Comparison of ENCODE assay signal across 9 mouse cellular contexts in the genomic region with DNA sequence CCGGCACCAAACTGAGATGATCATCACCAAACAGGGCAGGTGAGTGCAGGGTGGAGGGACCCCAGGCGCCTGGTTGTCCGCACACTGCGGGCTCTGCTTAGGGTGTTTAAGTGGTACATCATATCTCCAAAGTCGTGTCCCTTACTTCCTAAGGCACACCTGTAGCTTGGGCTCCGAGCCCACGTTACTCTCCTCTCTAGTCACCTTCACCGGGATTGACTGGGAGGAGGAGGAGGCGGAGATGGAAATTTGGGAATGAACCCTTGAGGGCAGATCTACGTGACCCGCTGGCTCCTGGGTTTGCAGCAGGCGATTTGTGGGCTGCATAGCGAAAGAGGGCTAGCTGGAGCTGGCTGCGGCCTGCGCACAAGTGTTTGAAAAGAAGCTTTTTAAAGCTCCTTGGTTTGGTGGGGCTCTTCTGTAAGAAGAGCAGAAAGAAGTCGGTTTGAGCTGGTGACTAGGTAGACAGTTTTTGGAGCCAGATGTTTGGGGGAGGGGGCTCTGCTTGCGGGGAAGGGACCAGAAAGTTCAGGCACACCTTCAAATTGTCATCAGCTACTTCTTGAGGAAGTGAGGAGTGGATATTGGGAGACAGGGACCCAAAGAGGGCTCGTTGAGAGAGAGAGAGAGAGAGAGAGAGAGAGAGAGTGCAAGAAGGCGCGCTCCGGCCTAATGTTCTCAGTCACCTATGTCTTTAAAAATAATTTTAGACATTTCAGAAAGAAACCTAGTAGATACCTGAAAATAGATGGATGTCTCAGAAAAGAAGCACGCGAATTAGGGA. TPM values are rescaled to one million over a fixed set of nuclear protein-coding genes. Genes with fewer than 3 reads are reported as not detected.
DNase-seq lines count a peak whose midpoint lies in the region; ATAC-seq lines count a peak whose summit lies in the region.
"Had no signal": no experiment of that assay in that cellular context is flagged by ENCODE, and none has a peak within 500 bp of the region (broad histone marks: within the 10 kb centered on the region; RNA-seq: fewer than 3 reads in every experiment).

No protein-coding gene starts in this region.

- no peak overlapping the region for H3K27ac ChIP-seq in heart, embryonic 15.5 days
- no peak overlapping the region for H3K27ac ChIP-seq in embryonic facial prominence, embryonic 12.5 days
- H3K27ac ChIP-seq in hindbrain, embryonic 16.5 days (ENCODE audit: low read depth, low read length), result no peak overlapping the region
- no peak overlapping the region for H3K27ac ChIP-seq in midbrain, embryonic 15.5 days

- WGBS in heart, embryonic 15.5 days, result 8% methylated on average over 23 of the region's 23 CpGs
- 2% methylated on average over 23 of the region's 23 CpGs for WGBS in embryonic facial prominence, embryonic 12.5 days
- 4% methylated on average over 23 of the region's 23 CpGs for WGBS in hindbrain, embryonic 16.5 days
- 5% methylated on average over 23 of the region's 23 CpGs for WGBS in midbrain, embryonic 15.5 days

- H3K9me3 ChIP-seq in heart, embryonic 15.5 days (replicated peaks), result no peaks in the 10 kb centered on the region
- no peaks in the 10 kb centered on the region for H3K9me3 ChIP-seq in embryonic facial prominence, embryonic 12.5 days
- no peaks in the 10 kb centered on the region for H3K9me3 ChIP-seq in hindbrain, embryonic 16.5 days (ENCODE audit: control insufficient read depth, low read length)
- no peaks in the 10 kb centered on the region for H3K9me3 ChIP-seq in midbrain, embryonic 15.5 days

- no peak for DNase-seq in heart, postnatal 4 days
- DNase-seq in retina, embryonic 14.5 days (ENCODE audit: low spot score), result no peak
- no peak for DNase-seq in adrenal gland, postnatal 14 days

- no peak overlapping the region for H3K9ac ChIP-seq in heart, embryonic 15.5 days
- H3K9ac ChIP-seq in embryonic facial prominence, embryonic 12.5 days, result no peak overlapping the region
- no peak overlapping the region for H3K9ac ChIP-seq in hindbrain, embryonic 16.5 days (ENCODE audit: low read depth, low read length)
- H3K9ac ChIP-seq in midbrain, embryonic 15.5 days, result no peak overlapping the region

- peak overlapping the region; percentile 56 for H3K4me3 ChIP-seq in heart, embryonic 15.5 days
- peak overlapping the region; percentile 38; the same call in 1 of the 2 replicates for H3K4me3 ChIP-seq in embryonic facial prominence, embryonic 12.5 days
- peak overlapping the region; percentile 43 for H3K4me3 ChIP-seq in hindbrain, embryonic 16.5 days (ENCODE audit: low read length)
- H3K4me3 ChIP-seq in midbrain, embryonic 15.5 days, result peak overlapping the region; percentile 33

- peak overlapping the region; percentile 88 for H3K4me2 ChIP-seq in heart, embryonic 15.5 days
- no peak overlapping the region for H3K4me2 ChIP-seq in embryonic facial prominence, embryonic 12.5 days (replicated peaks)
- H3K4me2 ChIP-seq in hindbrain, embryonic 16.5 days (ENCODE audit: low read length), result peak overlapping the region; percentile 61
- H3K4me2 ChIP-seq in midbrain, embryonic 15.5 days, result peak overlapping the region; percentile 52

- H3K27me3 ChIP-seq in heart, embryonic 15.5 days, result peaks cover 95% of the 10 kb centered on the region
- peaks cover 91% of the 10 kb centered on the region for H3K27me3 ChIP-seq in embryonic facial prominence, embryonic 12.5 days
- H3K27me3 ChIP-seq in hindbrain, embryonic 16.5 days (replicated peaks; ENCODE audit: control insufficient read depth, insufficient read depth, low read length), result peaks cover 64% of the 10 kb centered on the region
- peaks cover 73% of the 10 kb centered on the region for H3K27me3 ChIP-seq in midbrain, embryonic 15.5 days (replicated peaks)

- H3K36me3 ChIP-seq in heart, embryonic 15.5 days, result no peaks in the 10 kb centered on the region
- H3K36me3 ChIP-seq in embryonic facial prominence, embryonic 12.5 days, result no peaks in the 10 kb centered on the region
- no peaks in the 10 kb centered on the region for H3K36me3 ChIP-seq in hindbrain, embryonic 16.5 days (ENCODE audit: control insufficient read depth, insufficient read depth, low read length)
- no peaks in the 10 kb centered on the region for H3K36me3 ChIP-seq in midbrain, embryonic 15.5 days (replicated peaks)

- ATAC-seq in heart, embryonic 15.5 days (replicated peaks; ENCODE audit: insufficient number of reproducible peaks, insufficient read depth, low FRiP score, low read depth), result 0 out of 2 replicates have a peak, but pooled peaks have one; percentile 11
- no peak for ATAC-seq in embryonic facial prominence, embryonic 12.5 days (ENCODE audit: insufficient number of reproducible peaks, insufficient read depth, low FRiP score, low TSS enrichment)
- no peak for ATAC-seq in hindbrain, embryonic 16.5 days
- ATAC-seq in midbrain, embryonic 15.5 days (replicated peaks), result no peak
- no peak for ATAC-seq in megakaryocyte progenitor cell, adult 5-6 weeks (replicated peaks; ENCODE audit: poor library complexity)

- peaks cover 34% of the 10 kb centered on the region for H3K4me1 ChIP-seq in heart, embryonic 15.5 days (replicated peaks)
- H3K4me1 ChIP-seq in embryonic facial prominence, embryonic 12.5 days, result peaks cover 11% of the 10 kb centered on the region
- H3K4me1 ChIP-seq in hindbrain, embryonic 16.5 days (ENCODE audit: control insufficient read depth, insufficient read depth, low read depth, low read length), result peaks cover 19% of the 10 kb centered on the region
- H3K4me1 ChIP-seq in midbrain, embryonic 15.5 days, result peaks cover 32% of the 10 kb centered on the region

RNA-seq across cellular contexts. Expression of gene Eomes, which starts 1.7 kb away (rescaled TPM):
- polyA plus RNA-seq in heart, embryonic 15.5 days (2015; fragmentation: Nextera tagmentation; extraction: Ambion mirVana), result 0.08 and 0.18 TPM in 2 replicates
- total RNA-seq in heart, postnatal 4 days (2021), result not detected
- 0.09 and 0.65 TPM in 2 replicates for polyA plus RNA-seq in embryonic facial prominence, embryonic 12.5 days (2016; fragmentation: Nextera tagmentation; extraction: Ambion mirVana)
- 1.9 and 3.1 TPM in 2 replicates for polyA plus RNA-seq in hindbrain, embryonic 16.5 days (2015; fragmentation: Nextera tagmentation; extraction: Ambion mirVana)
- 1.6 and 3.0 TPM in 2 replicates for polyA plus RNA-seq in midbrain, embryonic 15.5 days (2015; fragmentation: Nextera tagmentation; extraction: Ambion mirVana)
- not detected in 2 replicates for total RNA-seq in megakaryocyte progenitor cell, adult 5-6 weeks (2015)
- not detected in 2 replicates for total RNA-seq in megakaryocyte progenitor cell, adult 5-6 weeks (2017)
- 0.22 and 0.86 TPM in 2 replicates for total RNA-seq in adrenal gland, postnatal 14 days (2021)
- polyA plus RNA-seq: neural tube, embryonic 14.5 days had no signal

RNA-seq across cellular contexts. Expression of gene Golga4, which starts 26.4 kb away (rescaled TPM):
- 46.1 and 52.6 TPM in 2 replicates for polyA plus RNA-seq in heart, embryonic 15.5 days (2015; fragmentation: Nextera tagmentation; extraction: Ambion mirVana)
- 100 to 1,000 TPM; 144 to 146 TPM for total RNA-seq in heart, postnatal 4 days (2021)
- polyA plus RNA-seq in embryonic facial prominence, embryonic 12.5 days (2016; fragmentation: Nextera tagmentation; extraction: Ambion mirVana), result 62.3 and 68.6 TPM in 2 replicates
- 36.5 and 38.9 TPM in 2 replicates for polyA plus RNA-seq in hindbrain, embryonic 16.5 days (2015; fragmentation: Nextera tagmentation; extraction: Ambion mirVana)
- 49.9 and 51.3 TPM in 2 replicates for polyA plus RNA-seq in midbrain, embryonic 15.5 days (2015; fragmentation: Nextera tagmentation; extraction: Ambion mirVana)
- 24.0 and 40.8 TPM in 2 replicates for total RNA-seq in megakaryocyte progenitor cell, adult 5-6 weeks (2015)
- 68.4 and 88.5 TPM in 2 replicates for total RNA-seq in megakaryocyte progenitor cell, adult 5-6 weeks (2017)
- total RNA-seq in adrenal gland, postnatal 14 days (2021), result 103 TPM in 2 replicates
